Mouse (Mus musculus): ENCODE results near the gene Eng. TPM values are rescaled to one million over a fixed set of nuclear protein-coding genes. Genes with fewer than 3 reads are reported as not detected.

Eng gene
- polyA plus RNA-seq, 1 experiment from 2014 or later = 148 TPM

GRCm38 (mm10) chr2:32661509-32662107 lies 15.2 kb downstream of the Eng start:
- Histone ChIP-seq H3K9ac (ENCODE audit: low read length) (peak overlapping the region; percentile 31; the same call in 1 of the 2 replicates), H3K4me2 (ENCODE audit: low read length) (no peak overlapping the region), H3K4me1 (ENCODE audit: control insufficient read depth in 2 of 2, insufficient read depth in 2 of 2, low read length in 2 of 2) (peaks cover 29 to 46% of the 10 kb centered on the region in 2 experiments), H3K36me3 (ENCODE audit: control insufficient read depth, insufficient read depth, low read length) (peaks cover 37% of the 10 kb centered on the region), H3K27me3 (ENCODE audit: control insufficient read depth, insufficient read depth, low read length) (no peaks in the 10 kb centered on the region), H3K4me3 (ENCODE audit: control insufficient read depth in 1 of 2, insufficient read depth in 1 of 2, low read depth in 1 of 2, low read length in 2 of 2) (no peak overlapping the region), H3K9me3 (ENCODE audit: control insufficient read depth, low read length) (no peaks in the 10 kb centered on the region), H3K27ac (replicated peaks in 1 of 2; ENCODE audit: control insufficient read depth in 1 of 2, insufficient read depth in 1 of 2, low read depth in 2 of 2, low read length in 2 of 2) (peak overlapping the region; percentile 81 to 85)
- 12% methylated on average over 7 of the region's 7 CpGs for WGBS
- ATAC-seq (ENCODE audit: insufficient number of reproducible peaks, insufficient read depth, low FRiP score, low read depth) = peak; percentile 76

- Histone ChIP-seq H3K4me2 (ENCODE audit: low read length) (no peak overlapping the region), H3K9me3 (ENCODE audit: control insufficient read depth, low read length) (no peaks in the 10 kb centered on the region), H3K4me3 (ENCODE audit: control insufficient read depth in 1 of 2, insufficient read depth in 1 of 2, low read depth in 1 of 2, low read length in 2 of 2) (no peak overlapping the region), H3K27ac (replicated peaks in 1 of 2; ENCODE audit: control insufficient read depth in 1 of 2, insufficient read depth in 1 of 2, low read depth in 2 of 2, low read length in 2 of 2) (peak overlapping the region; percentile 81 to 85), H3K4me1 (ENCODE audit: control insufficient read depth in 2 of 2, insufficient read depth in 2 of 2, low read length in 2 of 2) (peaks cover 29 to 46% of the 10 kb centered on the region in 2 experiments), H3K9ac (ENCODE audit: low read length) (peak overlapping the region; percentile 31; the same call in 1 of the 2 replicates), H3K36me3 (ENCODE audit: control insufficient read depth, insufficient read depth, low read length) (peaks cover 36% of the 10 kb centered on the region), H3K27me3 (ENCODE audit: control insufficient read depth, insufficient read depth, low read length) (no peaks in the 10 kb centered on the region)
- ATAC-seq (ENCODE audit: insufficient number of reproducible peaks, insufficient read depth, low FRiP score, low read depth) = no peak
- WGBS = 49% methylated on average over 5 of the region's 5 CpGs
Measured at GRCm38 (mm10) chr2:32662291-32662690, 15.9 kb downstream of the Eng start.

- no peaks in the 10 kb centered on the region for H3K27me3 ChIP-seq (ENCODE audit: control insufficient read depth, insufficient read depth, low read length)
- H3K36me3 ChIP-seq (ENCODE audit: control insufficient read depth, insufficient read depth, low read length) = peaks cover 29% of the 10 kb centered on the region
- H3K4me1 ChIP-seq (ENCODE audit: control insufficient read depth in 2 of 2, insufficient read depth in 2 of 2, low read length in 2 of 2) = peaks cover 35 to 50% of the 10 kb centered on the region in 2 experiments
- no peak overlapping the region for H3K4me3 ChIP-seq (ENCODE audit: control insufficient read depth in 1 of 2, insufficient read depth in 1 of 2, low read depth in 1 of 2, low read length in 2 of 2)
- WGBS = 48% methylated on average over 8 of the region's 8 CpGs
- no peaks in the 10 kb centered on the region for H3K9me3 ChIP-seq (ENCODE audit: control insufficient read depth, low read length)
- ATAC-seq (ENCODE audit: insufficient number of reproducible peaks, insufficient read depth, low FRiP score, low read depth) = no peak
- H3K9ac ChIP-seq (ENCODE audit: low read length) = peak overlapping the region; percentile 0; the same call in 1 of the 2 replicates
- no peak overlapping the region for H3K4me2 ChIP-seq (ENCODE audit: low read length)
- H3K27ac ChIP-seq (replicated peaks in 1 of 2; ENCODE audit: control insufficient read depth in 1 of 2, insufficient read depth in 1 of 2, low read depth in 2 of 2, low read length in 2 of 2) = peak overlapping the region; percentile 9 to 58
Measured at GRCm38 (mm10) chr2:32665345-32665744, 18.9 kb downstream of the Eng start.

GRCm38 (mm10) chr2:32665853-32666252 lies 19.5 kb downstream of the Eng start:
- H3K4me1 ChIP-seq (ENCODE audit: control insufficient read depth in 2 of 2, insufficient read depth in 2 of 2, low read length in 2 of 2) = peaks cover 35 to 50% of the 10 kb centered on the region in 2 experiments
- H3K27ac ChIP-seq (replicated peaks in 1 of 2; ENCODE audit: control insufficient read depth in 1 of 2, insufficient read depth in 1 of 2, low read depth in 2 of 2, low read length in 2 of 2) = peak overlapping the region; percentile 58 to 78
- ATAC-seq (ENCODE audit: insufficient number of reproducible peaks, insufficient read depth, low FRiP score, low read depth) = no peak

GRCm38 (mm10) chr2:32667775-32668174 lies 21.4 kb downstream of the Eng start:
- peak overlapping the region; percentile 39 for H3K9ac ChIP-seq (ENCODE audit: low read length)
- H3K4me2 ChIP-seq (ENCODE audit: low read length) = no peak overlapping the region
- no peaks in the 10 kb centered on the region for H3K9me3 ChIP-seq (ENCODE audit: control insufficient read depth, low read length)
- peaks cover 24 to 34% of the 10 kb centered on the region in 2 experiments for H3K4me1 ChIP-seq (ENCODE audit: control insufficient read depth in 2 of 2, insufficient read depth in 2 of 2, low read length in 2 of 2)
- peaks cover 45% of the 10 kb centered on the region for H3K36me3 ChIP-seq (ENCODE audit: control insufficient read depth, insufficient read depth, low read length)
- ATAC-seq (ENCODE audit: insufficient number of reproducible peaks, insufficient read depth, low FRiP score, low read depth) = peak; percentile 69
- peak overlapping the region; percentile 85 to 89 for H3K27ac ChIP-seq (replicated peaks in 1 of 2; ENCODE audit: control insufficient read depth in 1 of 2, insufficient read depth in 1 of 2, low read depth in 2 of 2, low read length in 2 of 2)
- H3K27me3 ChIP-seq (ENCODE audit: control insufficient read depth, insufficient read depth, low read length) = no peaks in the 10 kb centered on the region
- 11% methylated on average over 11 of the region's 11 CpGs for WGBS
- no peak overlapping the region for H3K4me3 ChIP-seq (ENCODE audit: control insufficient read depth in 1 of 2, insufficient read depth in 1 of 2, low read depth in 1 of 2, low read length in 2 of 2)

More at GRCm38 (mm10) chr2:32665853-32666252, 19.5 kb downstream of the Eng start:
- Histone ChIP-seq H3K9me3 (ENCODE audit: control insufficient read depth, low read length) (no peaks in the 10 kb centered on the region), H3K9ac (ENCODE audit: low read length) (no peak overlapping the region; the same call in 1 of the 2 replicates), H3K36me3 (ENCODE audit: control insufficient read depth, insufficient read depth, low read length) (peaks cover 32% of the 10 kb centered on the region), H3K4me3 (ENCODE audit: control insufficient read depth in 1 of 2, insufficient read depth in 1 of 2, low read depth in 1 of 2, low read length in 2 of 2) (no peak overlapping the region), H3K27me3 (ENCODE audit: control insufficient read depth, insufficient read depth, low read length) (no peaks in the 10 kb centered on the region), H3K4me2 (ENCODE audit: low read length) (no peak overlapping the region)
- WGBS = 56% methylated on average over 6 of the region's 6 CpGs

GRCm38 (mm10) chr2:32668176-32668575 lies 21.8 kb downstream of the Eng start:
- H3K4me3 ChIP-seq (ENCODE audit: control insufficient read depth in 1 of 2, insufficient read depth in 1 of 2, low read depth in 1 of 2, low read length in 2 of 2) = no peak overlapping the region
- H3K27ac ChIP-seq (replicated peaks in 1 of 2; ENCODE audit: control insufficient read depth in 1 of 2, insufficient read depth in 1 of 2, low read depth in 2 of 2, low read length in 2 of 2) = peak overlapping the region; percentile 85 to 89
- no peak for ATAC-seq (ENCODE audit: insufficient number of reproducible peaks, insufficient read depth, low FRiP score, low read depth)
- H3K4me1 ChIP-seq (ENCODE audit: control insufficient read depth in 2 of 2, insufficient read depth in 2 of 2, low read length in 2 of 2) = peaks cover 26 to 34% of the 10 kb centered on the region in 2 experiments
- H3K4me2 ChIP-seq (ENCODE audit: low read length) = no peak overlapping the region
- WGBS = 75% methylated on average over 7 of the region's 7 CpGs
- H3K27me3 ChIP-seq (ENCODE audit: control insufficient read depth, insufficient read depth, low read length) = no peaks in the 10 kb centered on the region
- peak overlapping the region; percentile 39 for H3K9ac ChIP-seq (ENCODE audit: low read length)
- no peaks in the 10 kb centered on the region for H3K9me3 ChIP-seq (ENCODE audit: control insufficient read depth, low read length)
- H3K36me3 ChIP-seq (ENCODE audit: control insufficient read depth, insufficient read depth, low read length) = peaks cover 49% of the 10 kb centered on the region

- 71% methylated on average over 3 of the region's 3 CpGs for WGBS
- peaks cover 31 to 35% of the 10 kb centered on the region in 2 experiments for H3K4me1 ChIP-seq (ENCODE audit: control insufficient read depth in 2 of 2, insufficient read depth in 2 of 2, low read length in 2 of 2)
- ATAC-seq (ENCODE audit: insufficient number of reproducible peaks, insufficient read depth, low FRiP score, low read depth) = no peak
Measured at GRCm38 (mm10) chr2:32669876-32670275, 23.5 kb downstream of the Eng start.

More at GRCm38 (mm10) chr2:32669876-32670275, 23.5 kb downstream of the Eng start:
- H3K27me3 ChIP-seq (ENCODE audit: control insufficient read depth, insufficient read depth, low read length) = no peaks in the 10 kb centered on the region
- no peaks in the 10 kb centered on the region for H3K9me3 ChIP-seq (ENCODE audit: control insufficient read depth, low read length)
- H3K36me3 ChIP-seq (ENCODE audit: control insufficient read depth, insufficient read depth, low read length) = peaks cover 60% of the 10 kb centered on the region
- no peak overlapping the region for H3K4me3 ChIP-seq (ENCODE audit: control insufficient read depth in 1 of 2, insufficient read depth in 1 of 2, low read depth in 1 of 2, low read length in 2 of 2)
- no peak overlapping the region for H3K27ac ChIP-seq (replicated peaks in 1 of 2; ENCODE audit: control insufficient read depth in 1 of 2, insufficient read depth in 1 of 2, low read depth in 2 of 2, low read length in 2 of 2)
- H3K4me2 ChIP-seq (ENCODE audit: low read length) = no peak overlapping the region
- no peak overlapping the region for H3K9ac ChIP-seq (ENCODE audit: low read length)

Data from heart, embryonic 14.5 days (tissue).